Mouse (Mus musculus) liver, adult 2 months (tissue): ENCODE data around the gene Kif2a. TPM values are rescaled to one million over a fixed set of nuclear protein-coding genes. Genes with fewer than 3 reads are reported as not detected.
"Not testable (repeated sequence)": the region's sequence is repeated elsewhere in the genome, so short reads cannot be mapped to it uniquely, and the experiment has no call there.

Experiments
- DNase-seq: peaks from one replicate; pipeline ENCODE4 v3.0.0-alpha.2; 2011; ENCODE audit warnings: low read depth, low spot score; ENCODE audit errors: extremely low read depth
- H3K27ac ChIP-seq: fragments of 200-500 bp; replicated peaks from 2 replicates; pipeline ENCODE4 v1.5.1; 2012; ENCODE audit warnings: low read depth, mild to moderate bottlenecking, control low read depth, inconsistent platforms, low read length; ENCODE audit not compliant: insufficient read depth
- H3K27me3 ChIP-seq: fragments of 200-500 bp; 2 replicates; pipeline ENCODE4 v1.6.1; 2012; ENCODE audit warnings: mild to moderate bottlenecking, moderate library complexity, low read length, inconsistent platforms; ENCODE audit not compliant: control insufficient read depth, insufficient read depth
- H3K36me3 ChIP-seq: fragments of 200-500 bp; 2 replicates; pipeline ENCODE4 v1.6.1; 2012; ENCODE audit warnings: low read length, inconsistent platforms; ENCODE audit not compliant: control insufficient read depth, insufficient read depth
- H3K4me1 ChIP-seq: fragments of 200-500 bp; 2 replicates; pipeline ENCODE4 v1.6.1; 2011; ENCODE audit warnings: low read length; ENCODE audit not compliant: control insufficient read depth, insufficient read depth
- H3K4me3 ChIP-seq: fragments of 200-500 bp; 2 replicates; pipeline ENCODE4 v1.5.1; 2011; ENCODE audit warnings: low read depth, mild to moderate bottlenecking, control low read depth, low read length, moderate library complexity; ENCODE audit not compliant: insufficient read depth
- H3K79me2 ChIP-seq: fragments of 200-500 bp; 2 replicates; pipeline ENCODE4 v1.6.1; 2012; ENCODE audit warnings: inconsistent platforms, mild to moderate bottlenecking, low read length, moderate library complexity; ENCODE audit not compliant: control insufficient read depth, insufficient read depth
- H3K9ac ChIP-seq: fragments of 200-500 bp; 2 replicates; pipeline ENCODE4 v1.6.1; 2012; ENCODE audit warnings: low read depth, mild to moderate bottlenecking, control low read depth, inconsistent platforms, low read length
- CTCF ChIP-seq: fragments of 200-500 bp; IDR thresholded peaks from 2 replicates; pipeline ENCODE4 v1.5.1; 2011; ENCODE audit warnings: low read depth, low read length, control low read depth
- POLR2A ChIP-seq: fragments of 200-500 bp; IDR thresholded peaks from 2 replicates; pipeline ENCODE4 v1.6.1; 2011; ENCODE audit warnings: low read length, control low read depth; ENCODE audit not compliant: insufficient read depth; ENCODE audit errors: extremely low read depth
- WGBS: fragments of 180-500 bp; shearing (Covaris S2); methylation state at CpG from one replicate; pipeline ENCODE4 v1.1.7; 2018; 5-methylcytosine and 5-hydroxymethylcytosine counted together
- polyA plus RNA-seq: library from polyadenylated mRNA; depleted of rRNA; stranded (reverse); fragments of >200 nt; gene quantifications from 2 replicates; pipeline ENCODE4 v1.2.3, GENCODE M21; 2012
- total RNA-seq: library from RNA; depleted of rRNA; stranded (reverse); fragments of >200 nt; gene quantifications from 2 replicates; pipeline ENCODE4 v1.2.3, GENCODE M21; 2014

Gene Kif2a
- total and polyA plus RNA-seq, 2 experiments, result 0.42 to 5.3 TPM

DNA sequence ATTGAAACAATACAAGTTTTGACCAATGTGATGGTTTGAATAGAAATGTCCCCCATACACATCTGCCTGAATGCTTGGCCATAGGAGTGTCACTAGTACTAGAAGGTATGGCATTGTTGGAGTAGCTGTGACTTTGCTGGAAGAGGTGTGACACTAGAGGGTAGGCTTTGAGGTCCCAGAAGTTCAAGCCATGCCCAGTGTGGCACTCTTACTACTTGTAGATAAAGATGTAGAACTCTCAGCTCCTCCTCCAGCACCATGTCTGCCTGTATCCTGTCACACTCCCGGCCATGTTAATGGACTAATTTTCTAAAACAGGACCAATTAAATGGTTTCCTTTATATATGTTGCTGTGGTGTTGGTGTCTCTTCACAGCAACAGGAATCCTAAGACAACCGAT, 10.3 kb downstream of the Kif2a start:
- no peak for DNase-seq
- Histone ChIP-seq H3K4me3 (no peak overlapping the region), H3K9ac (no peak overlapping the region), H3K27ac (no peak overlapping the region), H3K4me1 (peaks cover 15% of the 10 kb centered on the region), H3K79me2 (peaks cover 9% of the 10 kb centered on the region; the same call in 1 of the 2 replicates), H3K36me3 (no peaks in the 10 kb centered on the region), H3K27me3 (no peaks in the 10 kb centered on the region)
- 93% methylated on average over 2 of the region's 2 CpGs for WGBS
- TF ChIP-seq CTCF, result no peak
- no peak for TF ChIP-seq POLR2A

DNA sequence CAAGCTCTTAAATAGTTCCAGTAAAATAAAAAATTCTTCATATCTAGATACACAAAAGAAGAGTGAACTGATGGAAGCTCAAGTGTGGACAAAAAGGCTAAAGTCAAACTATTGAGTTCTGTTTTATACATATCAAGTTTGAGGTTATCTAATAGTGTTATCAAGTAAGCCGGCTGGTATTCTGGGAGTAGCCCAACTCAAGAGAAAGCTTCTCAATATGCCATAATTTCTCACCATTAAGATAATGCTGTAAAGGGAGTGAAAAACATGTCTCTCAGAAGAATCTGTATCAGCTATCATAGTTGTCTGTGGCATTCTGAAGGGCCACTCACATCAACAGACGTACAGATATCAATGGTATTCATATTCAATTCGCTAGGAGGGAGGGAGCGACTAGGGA, 13.8 kb downstream of the Kif2a start:
- Histone ChIP-seq H3K4me3 (no peak overlapping the region), H3K27ac (no peak overlapping the region)
- TF ChIP-seq CTCF, result no peak
- TF ChIP-seq POLR2A, result no peak

GRCm38 (mm10) chr13:107003211-107003610, 18.7 kb downstream of the Kif2a start:
- 72% methylated on average over 2 of the region's 2 CpGs for WGBS
- Histone ChIP-seq H3K36me3 (no peaks in the 10 kb centered on the region), H3K9ac (no peak overlapping the region), H3K79me2 (peaks cover 20% of the 10 kb centered on the region), H3K4me1 (peaks cover 6% of the 10 kb centered on the region; the same call in 1 of the 2 replicates), H3K27ac (no peak overlapping the region), H3K4me3 (no peak overlapping the region), H3K27me3 (no peaks in the 10 kb centered on the region)
- TF ChIP-seq CTCF (no peak), POLR2A (no peak)
- DNase-seq, result no peak

More for the DNA sequence above, 13.8 kb downstream of the Kif2a start:
- Histone ChIP-seq H3K79me2 (peaks cover 11% of the 10 kb centered on the region; the same call in 1 of the 2 replicates), H3K27me3 (no peaks in the 10 kb centered on the region), H3K36me3 (no peaks in the 10 kb centered on the region), H3K4me1 (peaks cover 4% of the 10 kb centered on the region; the same call in 1 of the 2 replicates), H3K9ac (no peak overlapping the region)
- 92% methylated on average over 4 of the region's 4 CpGs for WGBS
- DNase-seq, result no peak

DNA sequence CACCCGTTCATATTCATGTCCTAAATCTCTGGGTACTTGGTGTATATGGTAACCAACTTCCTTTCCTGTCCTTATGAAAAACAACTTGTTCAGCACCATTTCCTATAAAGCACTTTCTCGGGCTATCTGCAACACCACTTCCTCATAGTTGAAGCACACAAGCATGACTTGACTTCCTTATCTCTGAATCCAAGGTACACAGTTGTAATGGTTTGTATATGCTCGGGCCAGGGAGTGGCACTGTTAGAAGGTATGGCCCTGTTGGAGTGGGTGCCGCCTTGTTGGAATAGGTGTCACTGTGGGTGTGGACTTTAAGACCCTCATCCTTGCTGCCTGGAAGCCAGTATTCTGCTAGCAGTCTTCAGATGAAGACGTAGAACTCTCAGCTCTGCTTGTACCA, 23.3 kb downstream of the Kif2a start:
- no peaks in the 10 kb centered on the region for H3K27me3 ChIP-seq
- DNase-seq, result peak; percentile 38
- no peak overlapping the region for H3K9ac ChIP-seq
- no peaks in the 10 kb centered on the region for H3K36me3 ChIP-seq
- H3K27ac ChIP-seq, result no peak overlapping the region
- H3K4me3 ChIP-seq, result no peak overlapping the region
- TF ChIP-seq POLR2A (no peak), CTCF (no peak)
- peaks cover 3% of the 10 kb centered on the region; the same call in 1 of the 2 replicates for H3K4me1 ChIP-seq
- peaks cover 26% of the 10 kb centered on the region for H3K79me2 ChIP-seq
- WGBS, result 74% methylated on average over 5 of the region's 5 CpGs

- no peak for DNase-seq
- Histone ChIP-seq H3K27ac (no peak overlapping the region), H3K36me3 (peaks cover 5% of the 10 kb centered on the region; the same call in 1 of the 2 replicates), H3K4me1 (peaks cover 3% of the 10 kb centered on the region; the same call in 1 of the 2 replicates), H3K27me3 (no peaks in the 10 kb centered on the region), H3K9ac (no peak overlapping the region), H3K4me3 (no peak overlapping the region), H3K79me2 (peaks cover 25% of the 10 kb centered on the region)
- WGBS, result 97% methylated on average over 2 of the region's 2 CpGs
- no peak for TF ChIP-seq CTCF
- no peak for TF ChIP-seq POLR2A
Observed at GRCm38 (mm10) chr13:106998026-106998425, 23.9 kb downstream of the Kif2a start.

GRCm38 (mm10) chr13:106997557-106997956, 24.4 kb downstream of the Kif2a start:
- not testable (repeated sequence) for H3K36me3 ChIP-seq, H3K9ac ChIP-seq, H3K4me1 ChIP-seq, H3K27me3 ChIP-seq, H3K4me3 ChIP-seq, H3K27ac ChIP-seq, DNase-seq
- H3K79me2 ChIP-seq, result peaks cover 21% of the 10 kb centered on the region
- WGBS, result 97% methylated on average over 4 of the region's 4 CpGs
